Mouse (Mus musculus): ENCODE results near the gene Psmc2. TPM values are rescaled to one million over a fixed set of nuclear protein-coding genes. Genes with fewer than 3 reads are reported as not detected.

Gene Psmc2
- polyA plus RNA-seq (2016; fragmentation: Nextera tagmentation; extraction: Ambion mirVana), result 238 and 245 TPM in 2 replicates

GRCm38 (mm10) chr5:21785053-21785452 is at the start of gene Psmc2, which contains the start of gene Dnajc2:
TSS of gene Psmc2 (plus strand) at chr5:21785283.
TSS of gene Dnajc2 (minus strand) at chr5:21785251.
- DNase-seq (ENCODE audit: low spot score), result peak; percentile 92
- under 1% methylated on average over 37 of the region's 37 CpGs for WGBS
- Histone ChIP-seq H3K9me3 (no peaks in the 10 kb centered on the region), H3K4me1 (peaks cover 36% of the 10 kb centered on the region), H3K4me3 (peak within 1 kb of the TSS; percentile 97), H3K27ac (replicated peaks) (peak within 1 kb of the TSS; percentile 94), H3K27me3 (replicated peaks; ENCODE audit: low read depth, poor library complexity, severe bottlenecking) (no peaks in the 10 kb centered on the region), H3K36me3 (replicated peaks) (peaks cover 47% of the 10 kb centered on the region)

GRCm38 (mm10) chr5:21735584-21735983 is 49.5 kb upstream of the Psmc2 start:
- 28% methylated on average over 10 of the region's 10 CpGs for WGBS
- no peaks in the 10 kb centered on the region for H3K9me3 ChIP-seq
- no peaks in the 10 kb centered on the region for H3K27me3 ChIP-seq (replicated peaks; ENCODE audit: low read depth, poor library complexity, severe bottlenecking)
- H3K27ac ChIP-seq (replicated peaks), result no peak overlapping the region
- H3K4me3 ChIP-seq, result peak overlapping the region; percentile 34; the same call in 1 of the 2 replicates
- peaks cover 22% of the 10 kb centered on the region for H3K36me3 ChIP-seq (replicated peaks)
- DNase-seq (ENCODE audit: low spot score), result peak; percentile 59
- H3K4me1 ChIP-seq, result peaks cover 26% of the 10 kb centered on the region

GRCm38 (mm10) chr5:21736046-21736445 is 49.0 kb upstream of the Psmc2 start:
- H3K27me3 ChIP-seq (replicated peaks; ENCODE audit: low read depth, poor library complexity, severe bottlenecking), result no peaks in the 10 kb centered on the region
- peaks cover 26% of the 10 kb centered on the region for H3K36me3 ChIP-seq (replicated peaks)
- H3K4me1 ChIP-seq, result peaks cover 26% of the 10 kb centered on the region
- H3K27ac ChIP-seq (replicated peaks), result no peak overlapping the region
- H3K4me3 ChIP-seq, result no peak overlapping the region
- no peaks in the 10 kb centered on the region for H3K9me3 ChIP-seq
- WGBS, result 84% methylated on average over 11 of the region's 11 CpGs
- DNase-seq (ENCODE audit: low spot score), result no peak

- Histone ChIP-seq H3K27ac (replicated peaks) (peak within 1 kb of the TSS; percentile 97), H3K36me3 (replicated peaks) (peaks cover 37% of the 10 kb centered on the region), H3K9me3 (no peaks in the 10 kb centered on the region), H3K4me3 (peak within 1 kb of the TSS; percentile 96), H3K4me1 (peaks cover 22% of the 10 kb centered on the region), H3K27me3 (replicated peaks; ENCODE audit: low read depth, poor library complexity, severe bottlenecking) (no peaks in the 10 kb centered on the region)
- DNase-seq (ENCODE audit: low spot score), result peak; percentile 88
- WGBS, result under 1% methylated on average over 42 of the region's 42 CpGs
Observed at GRCm38 (mm10) chr5:21736956-21737585, 48.0 kb upstream of the Psmc2 start, which contains the start of gene Pmpcb. TSS of gene Pmpcb (plus strand) at chr5:21737141.

GRCm38 (mm10) chr5:21737620-21738019 is 47.5 kb upstream of the Psmc2 start:
- Histone ChIP-seq H3K4me3 (peak overlapping the region; percentile 96), H3K27ac (replicated peaks) (peak overlapping the region; percentile 97), H3K36me3 (replicated peaks) (peaks cover 42% of the 10 kb centered on the region), H3K4me1 (peaks cover 17% of the 10 kb centered on the region), H3K27me3 (replicated peaks; ENCODE audit: low read depth, poor library complexity, severe bottlenecking) (no peaks in the 10 kb centered on the region), H3K9me3 (no peaks in the 10 kb centered on the region)
- 34% methylated on average over 10 of the region's 10 CpGs for WGBS
- DNase-seq (ENCODE audit: low spot score), result no peak

- Histone ChIP-seq H3K4me3 (no peak overlapping the region), H3K9me3 (no peaks in the 10 kb centered on the region), H3K27me3 (replicated peaks; ENCODE audit: low read depth, poor library complexity, severe bottlenecking) (no peaks in the 10 kb centered on the region), H3K27ac (replicated peaks) (no peak overlapping the region), H3K36me3 (replicated peaks) (peaks cover 57% of the 10 kb centered on the region), H3K4me1 (peaks cover 10% of the 10 kb centered on the region)
- WGBS, result 93% methylated on average over 11 of the region's 11 CpGs
- no peak for DNase-seq (ENCODE audit: low spot score)
Observed at GRCm38 (mm10) chr5:21739120-21739519, 46.0 kb upstream of the Psmc2 start.

GRCm38 (mm10) chr5:21739881-21740280 is 45.2 kb upstream of the Psmc2 start:
- Histone ChIP-seq H3K36me3 (replicated peaks) (peaks cover 65% of the 10 kb centered on the region), H3K4me1 (peaks cover 10% of the 10 kb centered on the region), H3K9me3 (no peaks in the 10 kb centered on the region), H3K27ac (replicated peaks) (no peak overlapping the region), H3K4me3 (no peak overlapping the region), H3K27me3 (replicated peaks; ENCODE audit: low read depth, poor library complexity, severe bottlenecking) (no peaks in the 10 kb centered on the region)
- no peak for DNase-seq (ENCODE audit: low spot score)
- 91% methylated on average over 13 of the region's 13 CpGs for WGBS

GRCm38 (mm10) chr5:21743606-21744005 is 41.5 kb upstream of the Psmc2 start:
- Histone ChIP-seq H3K4me3 (no peak overlapping the region), H3K27ac (replicated peaks) (no peak overlapping the region), H3K9me3 (no peaks in the 10 kb centered on the region), H3K36me3 (replicated peaks) (peaks cover 100% of the 10 kb centered on the region), H3K4me1 (no peaks in the 10 kb centered on the region), H3K27me3 (replicated peaks; ENCODE audit: low read depth, poor library complexity, severe bottlenecking) (no peaks in the 10 kb centered on the region)
- WGBS, result 95% methylated on average over 10 of the region's 10 CpGs
- no peak for DNase-seq (ENCODE audit: low spot score)

GRCm38 (mm10) chr5:21744651-21745050 is 40.4 kb upstream of the Psmc2 start:
- H3K4me3 ChIP-seq, result no peak overlapping the region
- H3K27ac ChIP-seq (replicated peaks), result no peak overlapping the region
- no peaks in the 10 kb centered on the region for H3K9me3 ChIP-seq
- peaks cover 100% of the 10 kb centered on the region for H3K36me3 ChIP-seq (replicated peaks)
- no peak for DNase-seq (ENCODE audit: low spot score)
- no peaks in the 10 kb centered on the region for H3K4me1 ChIP-seq
- H3K27me3 ChIP-seq (replicated peaks; ENCODE audit: low read depth, poor library complexity, severe bottlenecking), result no peaks in the 10 kb centered on the region

- Histone ChIP-seq H3K27ac (replicated peaks) (no peak overlapping the region), H3K9me3 (no peaks in the 10 kb centered on the region), H3K4me1 (no peaks in the 10 kb centered on the region), H3K27me3 (replicated peaks; ENCODE audit: low read depth, poor library complexity, severe bottlenecking) (no peaks in the 10 kb centered on the region), H3K4me3 (no peak overlapping the region), H3K36me3 (replicated peaks) (peaks cover 100% of the 10 kb centered on the region)
- 94% methylated on average over 8 of the region's 8 CpGs for WGBS
- no peak for DNase-seq (ENCODE audit: low spot score)
Observed at GRCm38 (mm10) chr5:21745966-21746365, 39.1 kb upstream of the Psmc2 start.

- Histone ChIP-seq H3K4me1 (no peaks in the 10 kb centered on the region), H3K27ac (replicated peaks) (no peak overlapping the region), H3K27me3 (replicated peaks; ENCODE audit: low read depth, poor library complexity, severe bottlenecking) (no peaks in the 10 kb centered on the region), H3K4me3 (no peak overlapping the region), H3K9me3 (no peaks in the 10 kb centered on the region), H3K36me3 (replicated peaks) (peaks cover 82% of the 10 kb centered on the region)
- 90% methylated on average over 4 of the region's 4 CpGs for WGBS
- no peak for DNase-seq (ENCODE audit: low spot score)
Observed at GRCm38 (mm10) chr5:21768506-21768905, 16.6 kb upstream of the Psmc2 start.

GRCm38 (mm10) chr5:21769841-21770240 is 15.2 kb upstream of the Psmc2 start:
- Histone ChIP-seq H3K4me1 (no peaks in the 10 kb centered on the region), H3K27ac (replicated peaks) (no peak overlapping the region), H3K27me3 (replicated peaks; ENCODE audit: low read depth, poor library complexity, severe bottlenecking) (no peaks in the 10 kb centered on the region), H3K9me3 (no peaks in the 10 kb centered on the region), H3K4me3 (no peak overlapping the region), H3K36me3 (replicated peaks) (peaks cover 82% of the 10 kb centered on the region)
- DNase-seq (ENCODE audit: low spot score), result no peak
- WGBS, result 95% methylated on average over 6 of the region's 6 CpGs

- no peaks in the 10 kb centered on the region for H3K9me3 ChIP-seq
- no peak overlapping the region for H3K4me3 ChIP-seq
- no peaks in the 10 kb centered on the region for H3K4me1 ChIP-seq
- H3K27me3 ChIP-seq (replicated peaks; ENCODE audit: low read depth, poor library complexity, severe bottlenecking), result no peaks in the 10 kb centered on the region
- WGBS, result 95% methylated on average over 6 of the region's 6 CpGs
- H3K27ac ChIP-seq (replicated peaks), result no peak overlapping the region
- DNase-seq (ENCODE audit: low spot score), result no peak
- peaks cover 87% of the 10 kb centered on the region for H3K36me3 ChIP-seq (replicated peaks)
Observed at GRCm38 (mm10) chr5:21776491-21776890, 8.6 kb upstream of the Psmc2 start.

Data from embryonic facial prominence, embryonic 10.5 days (tissue).